Mouse (Mus musculus): ENCODE measurements at regions not wholly inside any gene's neighbourhood (a gene's known extent, or its start where the extent isn't known, plus 50 kb on each side); places are given as distances from the start of the nearest gene placed in this dataset.
A peak's percentile ranks its signal among the peaks of the same experiment; 100 is the strongest.

DNA sequence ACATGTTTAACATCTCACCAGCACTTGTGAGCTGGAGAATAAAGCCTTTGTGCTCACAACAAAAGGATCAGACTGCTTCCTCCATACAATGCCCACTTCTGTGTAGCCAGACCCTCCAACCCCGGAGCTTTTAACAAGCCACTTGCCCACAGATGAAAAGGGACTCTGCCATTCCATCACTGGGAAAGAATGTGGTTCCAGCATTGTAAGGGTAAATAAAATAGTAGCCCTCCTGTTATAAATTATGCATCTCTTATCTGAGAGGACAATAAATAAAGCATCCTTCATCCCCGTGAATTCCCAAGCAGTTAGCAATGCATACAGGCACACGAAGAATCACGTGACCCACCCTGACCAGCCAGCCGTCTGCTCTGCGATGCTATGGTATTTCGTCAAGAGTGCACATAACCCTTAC lies 247.7 kb upstream of the Id4 start:
- WGBS, result 55% methylated on average over 7 of the region's 7 CpGs
- ATAC-seq (ENCODE audit: insufficient read depth, low FRiP score), result no peak

DNA sequence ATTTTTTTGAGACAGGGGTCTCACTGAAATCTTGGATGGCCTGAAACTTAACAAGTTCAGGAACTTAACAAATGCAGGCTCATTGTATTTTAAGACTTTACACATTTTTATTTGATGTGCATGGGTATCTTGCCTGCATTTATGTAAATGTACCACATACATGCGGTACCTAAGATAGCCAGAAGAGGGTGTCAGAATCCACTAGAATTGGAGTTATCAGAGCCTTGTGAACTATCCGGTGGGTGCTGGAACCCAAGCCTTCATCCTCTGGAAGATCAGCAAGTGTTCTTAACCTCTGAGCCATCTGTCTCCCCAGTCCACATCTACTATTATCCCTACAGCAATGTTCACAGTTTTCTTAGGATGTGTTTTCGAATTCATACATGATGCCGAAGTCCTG lies 245.7 kb upstream of the Id4 start:
- Histone ChIP-seq H3K4me2 (ENCODE audit: low read depth, low read length) (no peak overlapping the region), H3K36me3 (ENCODE audit: control insufficient read depth, insufficient read depth, low read length) (no peaks in the 10 kb centered on the region), H3K9ac (ENCODE audit: low read length) (no peak overlapping the region), H3K4me1 (ENCODE audit: control insufficient read depth, insufficient read depth, low read length) (no peaks in the 10 kb centered on the region), H3K9me3 (replicated peaks; ENCODE audit: control insufficient read depth, low read length) (no peaks in the 10 kb centered on the region), H3K4me3 (replicated peaks; ENCODE audit: low read length) (no peak overlapping the region), H3K27ac (ENCODE audit: low read length) (no peak overlapping the region), H3K27me3 (ENCODE audit: control insufficient read depth, insufficient read depth, low read length) (no peaks in the 10 kb centered on the region)
- 86% methylated on average over 4 of the region's 4 CpGs for WGBS
- ATAC-seq (ENCODE audit: insufficient read depth, low FRiP score), result no peak

More for the DNA sequence above, 247.7 kb upstream of the Id4 start:
- Histone ChIP-seq H3K27me3 (ENCODE audit: control insufficient read depth, insufficient read depth, low read length) (no peaks in the 10 kb centered on the region), H3K9me3 (replicated peaks; ENCODE audit: control insufficient read depth, low read length) (no peaks in the 10 kb centered on the region), H3K4me2 (ENCODE audit: low read depth, low read length) (no peak overlapping the region), H3K9ac (ENCODE audit: low read length) (no peak overlapping the region), H3K4me1 (ENCODE audit: control insufficient read depth, insufficient read depth, low read length) (no peaks in the 10 kb centered on the region), H3K27ac (ENCODE audit: low read length) (no peak overlapping the region), H3K36me3 (ENCODE audit: control insufficient read depth, insufficient read depth, low read length) (no peaks in the 10 kb centered on the region), H3K4me3 (replicated peaks; ENCODE audit: low read length) (no peak overlapping the region)

DNA sequence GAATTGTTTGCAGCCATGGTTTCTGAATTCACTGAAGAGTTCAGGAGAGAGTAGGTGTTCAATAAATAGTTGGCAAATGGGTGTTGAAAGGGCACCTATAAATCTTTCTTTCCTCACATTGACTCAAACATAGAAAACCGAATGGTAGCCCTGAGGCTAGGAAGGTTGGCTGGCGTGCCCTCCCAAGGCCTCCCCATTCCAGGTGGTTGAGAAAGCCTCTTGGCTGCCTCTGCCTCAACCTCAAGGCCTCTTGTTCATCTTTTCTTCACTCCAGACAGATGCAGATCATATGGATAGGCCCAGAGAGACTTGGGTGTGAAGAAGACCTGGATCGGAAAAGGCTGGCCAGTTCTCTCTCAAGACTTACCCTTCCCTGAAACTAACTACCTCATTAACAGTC lies 245.0 kb upstream of the Id4 start:
- no peak for ATAC-seq (ENCODE audit: insufficient read depth, low FRiP score)

DNA sequence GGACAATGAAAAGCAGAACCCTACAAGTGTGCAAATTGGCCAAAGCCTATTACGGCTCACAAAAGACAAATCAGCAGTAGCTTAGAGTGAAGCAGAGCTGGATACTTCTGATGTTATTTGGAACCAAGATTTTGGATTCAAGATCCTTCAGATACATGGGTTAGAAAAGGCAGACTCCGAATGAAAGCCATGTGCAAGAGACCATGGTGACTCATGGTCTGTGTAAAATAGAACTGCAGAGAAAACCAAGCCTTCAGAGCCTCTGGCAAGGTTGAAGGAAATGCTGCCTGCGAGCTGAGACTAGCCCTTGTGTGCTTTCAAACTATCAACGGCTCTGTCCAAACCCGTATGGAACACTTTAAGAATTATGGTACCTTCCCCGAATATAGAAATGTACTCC lies 244.4 kb upstream of the Id4 start:
- no peaks in the 10 kb centered on the region for H3K4me1 ChIP-seq (ENCODE audit: control insufficient read depth, insufficient read depth, low read length)
- H3K36me3 ChIP-seq (ENCODE audit: control insufficient read depth, insufficient read depth, low read length), result no peaks in the 10 kb centered on the region
- no peak overlapping the region for H3K27ac ChIP-seq (ENCODE audit: low read length)
- H3K4me3 ChIP-seq (replicated peaks; ENCODE audit: low read length), result no peak overlapping the region
- H3K9me3 ChIP-seq (replicated peaks; ENCODE audit: control insufficient read depth, low read length), result no peaks in the 10 kb centered on the region
- ATAC-seq (ENCODE audit: insufficient read depth, low FRiP score), result no peak
- H3K4me2 ChIP-seq (ENCODE audit: low read depth, low read length), result no peak overlapping the region
- 69% methylated on average over 6 of the region's 6 CpGs for WGBS
- no peaks in the 10 kb centered on the region for H3K27me3 ChIP-seq (ENCODE audit: control insufficient read depth, insufficient read depth, low read length)
- no peak overlapping the region for H3K9ac ChIP-seq (ENCODE audit: low read length)

More for the DNA sequence above, 245.0 kb upstream of the Id4 start:
- H3K27me3 ChIP-seq (ENCODE audit: control insufficient read depth, insufficient read depth, low read length), result no peaks in the 10 kb centered on the region
- no peaks in the 10 kb centered on the region for H3K9me3 ChIP-seq (replicated peaks; ENCODE audit: control insufficient read depth, low read length)
- H3K4me3 ChIP-seq (replicated peaks; ENCODE audit: low read length), result no peak overlapping the region
- no peak overlapping the region for H3K4me2 ChIP-seq (ENCODE audit: low read depth, low read length)
- H3K36me3 ChIP-seq (ENCODE audit: control insufficient read depth, insufficient read depth, low read length), result no peaks in the 10 kb centered on the region
- no peak overlapping the region for H3K9ac ChIP-seq (ENCODE audit: low read length)
- no peaks in the 10 kb centered on the region for H3K4me1 ChIP-seq (ENCODE audit: control insufficient read depth, insufficient read depth, low read length)
- WGBS, result 85% methylated on average over 3 of the region's 3 CpGs
- H3K27ac ChIP-seq (ENCODE audit: low read length), result no peak overlapping the region

DNA sequence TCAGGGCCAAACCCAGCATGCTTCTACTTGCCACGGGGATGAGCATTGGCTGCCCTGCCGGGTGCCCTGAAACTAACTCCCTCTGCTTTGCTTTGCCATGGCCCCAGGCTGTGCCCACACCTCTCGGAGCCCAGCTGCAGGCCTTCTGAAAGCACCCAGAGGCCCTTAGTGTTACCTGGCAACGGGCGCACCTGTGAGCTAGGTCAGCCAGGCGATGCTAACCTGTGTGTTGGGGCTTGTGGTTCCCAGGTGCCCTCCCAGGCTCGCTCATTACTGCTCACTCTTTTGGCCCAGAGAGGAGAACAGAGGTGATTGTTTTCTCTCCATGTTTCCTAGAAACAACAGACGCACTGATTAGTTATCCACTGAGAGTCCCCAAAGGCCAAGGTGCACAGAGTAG lies 243.4 kb upstream of the Id4 start:
- WGBS, result 63% methylated on average over 8 of the region's 8 CpGs
- peak; percentile 64; the same call in 1 of the 2 replicates for ATAC-seq (ENCODE audit: insufficient read depth, low FRiP score)
- peak overlapping the region; percentile 33 for H3K27ac ChIP-seq (ENCODE audit: low read length)
- H3K9me3 ChIP-seq (replicated peaks; ENCODE audit: control insufficient read depth, low read length), result no peaks in the 10 kb centered on the region
- H3K4me3 ChIP-seq (replicated peaks; ENCODE audit: low read length), result no peak overlapping the region
- H3K4me2 ChIP-seq (ENCODE audit: low read depth, low read length), result no peak overlapping the region
- no peaks in the 10 kb centered on the region for H3K27me3 ChIP-seq (ENCODE audit: control insufficient read depth, insufficient read depth, low read length)
- no peaks in the 10 kb centered on the region for H3K36me3 ChIP-seq (ENCODE audit: control insufficient read depth, insufficient read depth, low read length)
- H3K9ac ChIP-seq (ENCODE audit: low read length), result no peak overlapping the region
- no peaks in the 10 kb centered on the region for H3K4me1 ChIP-seq (ENCODE audit: control insufficient read depth, insufficient read depth, low read length)

DNA sequence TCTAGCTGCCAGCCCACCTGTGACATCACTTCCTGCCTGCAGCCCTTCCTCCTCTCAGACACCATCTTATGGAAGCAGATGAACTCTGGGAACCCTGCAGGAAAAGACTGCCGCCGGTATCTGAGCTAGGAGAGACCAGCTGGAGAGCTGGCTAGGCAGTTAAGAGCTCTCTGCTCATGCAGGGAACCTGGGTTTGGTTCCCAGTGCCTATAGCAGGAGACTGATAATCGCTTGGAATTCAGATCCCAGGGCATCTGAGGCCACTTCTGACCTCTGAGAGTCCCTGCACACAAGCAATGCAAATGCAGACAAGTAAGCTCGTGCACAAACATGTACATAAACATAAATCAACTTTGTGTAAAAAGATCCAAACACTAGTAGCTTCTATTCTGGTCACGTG lies 242.4 kb upstream of the Id4 start:
- Histone ChIP-seq H3K27ac (ENCODE audit: low read length) (no peak overlapping the region), H3K27me3 (ENCODE audit: control insufficient read depth, insufficient read depth, low read length) (no peaks in the 10 kb centered on the region), H3K36me3 (ENCODE audit: control insufficient read depth, insufficient read depth, low read length) (no peaks in the 10 kb centered on the region), H3K9me3 (replicated peaks; ENCODE audit: control insufficient read depth, low read length) (no peaks in the 10 kb centered on the region), H3K4me3 (replicated peaks; ENCODE audit: low read length) (no peak overlapping the region), H3K4me1 (ENCODE audit: control insufficient read depth, insufficient read depth, low read length) (no peaks in the 10 kb centered on the region), H3K4me2 (ENCODE audit: low read depth, low read length) (no peak overlapping the region), H3K9ac (ENCODE audit: low read length) (no peak overlapping the region)
- WGBS, result 68% methylated on average over 5 of the region's 5 CpGs
- no peak for ATAC-seq (ENCODE audit: insufficient read depth, low FRiP score)

DNA sequence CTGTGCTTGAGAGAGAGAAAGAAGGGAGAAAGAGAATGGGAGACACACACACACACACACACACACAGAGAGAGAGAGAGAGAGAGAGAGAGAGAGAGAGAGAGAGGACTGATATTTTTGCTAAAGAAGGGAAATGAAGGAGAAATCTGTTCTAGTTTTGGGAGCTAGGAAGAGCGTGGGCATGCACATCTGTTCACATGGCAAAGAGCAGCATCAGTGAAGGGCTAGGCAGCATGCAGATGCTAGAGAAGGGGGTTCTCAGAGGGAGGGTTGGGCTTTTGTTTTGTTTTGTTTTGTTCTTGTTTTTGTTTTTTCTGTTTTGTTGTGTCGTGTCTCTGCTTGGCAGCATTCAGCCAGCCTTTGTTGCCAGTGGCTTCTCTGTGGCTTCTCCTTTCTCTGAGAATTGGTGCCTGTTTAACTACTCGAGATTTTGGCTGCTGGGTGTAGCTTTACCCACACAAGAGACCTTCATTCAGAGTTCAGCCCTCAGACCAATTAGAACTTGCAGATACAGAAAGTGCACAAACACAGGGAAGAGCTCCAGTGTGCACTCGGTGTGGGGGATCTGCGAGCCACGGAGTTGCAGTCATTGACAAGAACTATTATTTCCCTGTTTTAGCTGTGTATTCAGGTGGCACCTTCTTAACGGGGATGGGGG lies 237.9 kb upstream of the Id4 start:
- no peaks in the 10 kb centered on the region for H3K9me3 ChIP-seq (replicated peaks; ENCODE audit: control insufficient read depth, low read length)
- H3K9ac ChIP-seq (ENCODE audit: low read length), result no peak overlapping the region
- no peak overlapping the region for H3K27ac ChIP-seq (ENCODE audit: low read length)
- no peaks in the 10 kb centered on the region for H3K36me3 ChIP-seq (ENCODE audit: control insufficient read depth, insufficient read depth, low read length)
- ATAC-seq (ENCODE audit: insufficient read depth, low FRiP score), result no peak
- 67% methylated on average over 7 of the region's 7 CpGs for WGBS
- no peaks in the 10 kb centered on the region for H3K27me3 ChIP-seq (ENCODE audit: control insufficient read depth, insufficient read depth, low read length)
- H3K4me1 ChIP-seq (ENCODE audit: control insufficient read depth, insufficient read depth, low read length), result peaks cover 4% of the 10 kb centered on the region; the same call in 1 of the 2 replicates
- H3K4me3 ChIP-seq (replicated peaks; ENCODE audit: low read length), result no peak overlapping the region
- no peak overlapping the region for H3K4me2 ChIP-seq (ENCODE audit: low read depth, low read length)

DNA sequence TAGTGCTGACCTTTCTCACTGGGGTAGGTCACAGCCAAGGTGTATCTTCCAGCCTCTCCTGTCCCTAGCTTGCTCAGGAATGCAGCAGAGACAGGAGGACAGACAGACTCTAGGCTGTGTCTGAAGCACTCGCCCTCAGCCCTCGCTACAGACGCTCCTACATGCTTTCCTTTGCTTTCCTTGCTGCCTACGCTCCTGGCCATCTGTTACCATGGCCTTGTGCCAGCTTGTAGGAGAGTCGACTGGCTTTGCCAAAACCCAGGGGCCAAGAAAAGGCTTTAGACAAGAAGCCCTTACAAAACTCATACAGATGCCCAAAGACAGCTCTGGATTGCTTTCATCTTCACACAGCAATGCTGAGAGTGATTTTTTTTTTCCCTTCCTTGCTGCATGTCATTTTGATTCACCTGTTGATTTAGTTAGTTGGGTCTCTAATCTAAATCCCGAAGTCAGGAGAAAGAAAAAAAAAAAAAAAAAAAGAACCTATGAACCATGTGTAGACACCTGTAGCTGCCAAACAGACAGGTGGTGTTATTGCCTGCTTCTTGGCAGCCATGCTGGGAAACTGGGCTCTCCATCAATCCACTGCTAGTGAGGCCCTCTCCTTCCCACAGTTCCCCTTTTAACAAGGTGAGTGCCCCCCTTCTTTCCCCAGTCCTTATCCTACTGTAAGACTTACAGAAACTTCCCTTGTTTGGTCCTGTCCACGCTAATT lies 233.1 kb upstream of the Id4 start:
- Histone ChIP-seq H3K4me3 (replicated peaks; ENCODE audit: low read length) (no peak overlapping the region), H3K27me3 (ENCODE audit: control insufficient read depth, insufficient read depth, low read length) (no peaks in the 10 kb centered on the region), H3K4me2 (ENCODE audit: low read depth, low read length) (no peak overlapping the region), H3K4me1 (ENCODE audit: control insufficient read depth, insufficient read depth, low read length) (peaks cover 4% of the 10 kb centered on the region; the same call in 1 of the 2 replicates), H3K9ac (ENCODE audit: low read length) (no peak overlapping the region), H3K27ac (ENCODE audit: low read length) (no peak overlapping the region), H3K36me3 (ENCODE audit: control insufficient read depth, insufficient read depth, low read length) (no peaks in the 10 kb centered on the region), H3K9me3 (replicated peaks; ENCODE audit: control insufficient read depth, low read length) (no peaks in the 10 kb centered on the region)
- ATAC-seq (ENCODE audit: insufficient read depth, low FRiP score), result no peak
- WGBS, result 35% methylated on average over 7 of the region's 7 CpGs

DNA sequence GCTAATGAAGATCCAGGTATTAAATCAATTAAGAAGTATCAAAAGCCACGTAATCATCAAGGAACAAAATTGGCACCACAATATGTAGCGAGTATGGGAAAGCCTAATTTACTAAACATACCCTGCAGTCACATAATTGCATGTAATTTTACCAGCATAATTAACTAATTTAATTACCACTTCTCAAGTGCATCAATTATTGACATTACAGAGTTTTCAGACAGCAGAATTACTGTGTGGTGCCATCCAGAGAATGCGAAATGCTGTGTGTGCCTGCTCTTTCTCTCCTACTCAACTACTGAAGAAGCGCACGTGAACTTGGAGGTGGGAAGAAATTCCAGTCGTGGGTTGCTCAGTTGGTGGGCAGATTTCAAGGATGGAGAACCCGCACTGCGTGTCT lies 229.5 kb upstream of the Id4 start:
- Histone ChIP-seq H3K4me2 (ENCODE audit: low read depth, low read length) (no peak overlapping the region), H3K27ac (ENCODE audit: low read length) (no peak overlapping the region), H3K9ac (ENCODE audit: low read length) (no peak overlapping the region), H3K9me3 (replicated peaks; ENCODE audit: control insufficient read depth, low read length) (no peaks in the 10 kb centered on the region), H3K4me3 (replicated peaks; ENCODE audit: low read length) (no peak overlapping the region), H3K4me1 (ENCODE audit: control insufficient read depth, insufficient read depth, low read length) (peaks cover 4% of the 10 kb centered on the region; the same call in 1 of the 2 replicates), H3K36me3 (ENCODE audit: control insufficient read depth, insufficient read depth, low read length) (no peaks in the 10 kb centered on the region), H3K27me3 (ENCODE audit: control insufficient read depth, insufficient read depth, low read length) (no peaks in the 10 kb centered on the region)
- WGBS, result 82% methylated on average over 8 of the region's 8 CpGs
- ATAC-seq (ENCODE audit: insufficient read depth, low FRiP score), result no peak
